Mouse (Mus musculus) kidney, embryonic 16.5 days (tissue): Measurements from ENCODE around the gene Wnk2. TPM values are rescaled to one million over a fixed set of nuclear protein-coding genes. Genes with fewer than 3 reads are reported as not detected.

ENCODE experiments used
- ATAC-seq: fragments of 200-750 bp; cut with Nextera tagmentation; 2 replicates; pipeline ENCODE4 v1.8.0; 2017; ENCODE audit warnings: moderate TSS enrichment; ENCODE audit not compliant: low FRiP score, low TSS enrichment
- H3K27ac ChIP-seq: fragments of 300-500 bp; sonication (generic); 2 replicates; pipeline ENCODE4 v1.5.1; 2014; ENCODE audit warnings: low read length
- H3K27me3 ChIP-seq: fragments of 300-500 bp; sonication (generic); 2 replicates; pipeline ENCODE4 v1.6.1; 2014; ENCODE audit warnings: low read length, control low read depth, mixed read lengths; ENCODE audit not compliant: insufficient read depth
- H3K36me3 ChIP-seq: fragments of 300-500 bp; sonication (generic); 2 replicates; pipeline ENCODE4 v1.6.1; 2014; ENCODE audit warnings: low read length, control low read depth, mixed read lengths; ENCODE audit not compliant: insufficient read depth
- H3K4me1 ChIP-seq: fragments of 300-500 bp; sonication (generic); 2 replicates; pipeline ENCODE4 v1.6.1; 2014; ENCODE audit warnings: low read length, control low read depth, mixed read lengths; ENCODE audit not compliant: insufficient read depth
- H3K4me2 ChIP-seq: fragments of 300-500 bp; sonication (generic); replicated peaks from 2 replicates; pipeline ENCODE4 v1.6.1; 2014; ENCODE audit warnings: low read depth, low read length
- H3K4me3 ChIP-seq: fragments of 300-500 bp; sonication (generic); 2 replicates; pipeline ENCODE4 v1.5.1; 2014; ENCODE audit warnings: mild to moderate bottlenecking, low read length
- H3K9ac ChIP-seq: fragments of 300-500 bp; sonication (generic); replicated peaks from 2 replicates; pipeline ENCODE4 v1.6.1; 2014; ENCODE audit warnings: low read length
- H3K9me3 ChIP-seq: fragments of 300-500 bp; sonication (generic); 2 replicates; pipeline ENCODE4 v1.6.1; 2016; ENCODE audit warnings: low read length, control low read depth
- WGBS: fragments of 180-500 bp; shearing (Covaris S2); extraction: QIAGEN DNeasy Blood & Tissue Kit; methylation state at CpG from one replicate; pipeline ENCODE4 v1.1.7; 2014; 5-methylcytosine and 5-hydroxymethylcytosine counted together
- polyA plus RNA-seq: library from polyadenylated mRNA; unstranded; fragments of >200 nt; fragmentation: Nextera tagmentation; extraction: Ambion mirVana; gene quantifications from 2 replicates; pipeline ENCODE4 v1.2.1, GENCODE M21; 2015

Gene Wnk2
- polyA plus RNA-seq, 1 experiment from 2014 or later = 1.0 TPM

- no peak overlapping the region for H3K4me2 ChIP-seq
- 57% methylated on average over 1 of the region's 1 CpGs for WGBS
- ATAC-seq = no peak
- H3K27me3 ChIP-seq = no peaks in the 10 kb centered on the region
- no peak overlapping the region for H3K4me3 ChIP-seq
- no peak overlapping the region for H3K9ac ChIP-seq
- no peaks in the 10 kb centered on the region for H3K4me1 ChIP-seq
- H3K9me3 ChIP-seq = no peaks in the 10 kb centered on the region
- H3K27ac ChIP-seq = no peak overlapping the region
- no peaks in the 10 kb centered on the region for H3K36me3 ChIP-seq
Observed at GRCm38 (mm10) chr13:49180691-49181090, 32.9 kb upstream of the Wnk2 start.

- Histone ChIP-seq H3K9ac (no peak overlapping the region), H3K4me1 (no peaks in the 10 kb centered on the region), H3K4me2 (no peak overlapping the region), H3K4me3 (no peak overlapping the region), H3K27ac (no peak overlapping the region), H3K27me3 (no peaks in the 10 kb centered on the region), H3K9me3 (no peaks in the 10 kb centered on the region), H3K36me3 (no peaks in the 10 kb centered on the region)
- WGBS = 84% methylated on average over 5 of the region's 5 CpGs
- no peak for ATAC-seq
Observed at GRCm38 (mm10) chr13:49180274-49180673, 32.5 kb upstream of the Wnk2 start.

GRCm38 (mm10) chr13:49178839-49179585 lies 31.2 kb upstream of the Wnk2 start:
- 0 out of 2 replicates have a peak, but pooled peaks have one; percentile 25 for ATAC-seq
- H3K4me3 ChIP-seq = no peak overlapping the region
- 69% methylated on average over 19 of the region's 19 CpGs for WGBS
- H3K9ac ChIP-seq = no peak overlapping the region
- no peak overlapping the region for H3K27ac ChIP-seq
- H3K36me3 ChIP-seq = no peaks in the 10 kb centered on the region
- H3K4me2 ChIP-seq = no peak overlapping the region
- no peaks in the 10 kb centered on the region for H3K9me3 ChIP-seq
- no peaks in the 10 kb centered on the region for H3K27me3 ChIP-seq
- H3K4me1 ChIP-seq = no peaks in the 10 kb centered on the region

GRCm38 (mm10) chr13:49175509-49175908 lies 27.7 kb upstream of the Wnk2 start:
- no peaks in the 10 kb centered on the region for H3K27me3 ChIP-seq
- ATAC-seq = no peak
- H3K9ac ChIP-seq = no peak overlapping the region
- H3K9me3 ChIP-seq = no peaks in the 10 kb centered on the region
- 84% methylated on average over 10 of the region's 10 CpGs for WGBS
- no peak overlapping the region for H3K27ac ChIP-seq
- no peak overlapping the region for H3K4me2 ChIP-seq
- no peak overlapping the region for H3K4me3 ChIP-seq
- H3K4me1 ChIP-seq = no peaks in the 10 kb centered on the region
- no peaks in the 10 kb centered on the region for H3K36me3 ChIP-seq

- 5% methylated on average over 12 of the region's 12 CpGs for WGBS
- H3K4me3 ChIP-seq = no peak overlapping the region
Observed at GRCm38 (mm10) chr13:49172971-49173596, 25.3 kb upstream of the Wnk2 start.

GRCm38 (mm10) chr13:49172335-49172734 lies 24.5 kb upstream of the Wnk2 start:
- H3K4me2 ChIP-seq = no peak overlapping the region

More at GRCm38 (mm10) chr13:49172971-49173596, 25.3 kb upstream of the Wnk2 start:
- H3K36me3 ChIP-seq = no peaks in the 10 kb centered on the region
- H3K9me3 ChIP-seq = no peaks in the 10 kb centered on the region
- ATAC-seq = peak; percentile 86
- H3K4me1 ChIP-seq = no peaks in the 10 kb centered on the region
- no peak overlapping the region for H3K27ac ChIP-seq
- H3K27me3 ChIP-seq = no peaks in the 10 kb centered on the region
- no peak overlapping the region for H3K9ac ChIP-seq
- H3K4me2 ChIP-seq = no peak overlapping the region

GRCm38 (mm10) chr13:49171729-49172128 lies 23.9 kb upstream of the Wnk2 start:
- Histone ChIP-seq H3K36me3 (no peaks in the 10 kb centered on the region), H3K27ac (no peak overlapping the region), H3K9me3 (no peaks in the 10 kb centered on the region), H3K9ac (no peak overlapping the region), H3K4me3 (no peak overlapping the region), H3K27me3 (no peaks in the 10 kb centered on the region), H3K4me1 (no peaks in the 10 kb centered on the region), H3K4me2 (no peak overlapping the region)
- ATAC-seq = no peak
- WGBS = 65% methylated on average over 1 of the region's 1 CpGs

More at GRCm38 (mm10) chr13:49172335-49172734, 24.5 kb upstream of the Wnk2 start:
- no peak overlapping the region for H3K9ac ChIP-seq
- 87% methylated on average over 7 of the region's 7 CpGs for WGBS
- no peak overlapping the region for H3K27ac ChIP-seq
- ATAC-seq = no peak
- no peaks in the 10 kb centered on the region for H3K9me3 ChIP-seq
- no peaks in the 10 kb centered on the region for H3K27me3 ChIP-seq
- no peak overlapping the region for H3K4me3 ChIP-seq
- H3K4me1 ChIP-seq = no peaks in the 10 kb centered on the region
- no peaks in the 10 kb centered on the region for H3K36me3 ChIP-seq

GRCm38 (mm10) chr13:49170623-49171022 lies 22.8 kb upstream of the Wnk2 start:
- Histone ChIP-seq H3K4me3 (no peak overlapping the region), H3K4me2 (no peak overlapping the region), H3K9ac (no peak overlapping the region), H3K27ac (no peak overlapping the region), H3K36me3 (no peaks in the 10 kb centered on the region), H3K27me3 (no peaks in the 10 kb centered on the region), H3K4me1 (no peaks in the 10 kb centered on the region), H3K9me3 (no peaks in the 10 kb centered on the region)
- ATAC-seq = no peak
- 81% methylated on average over 11 of the region's 11 CpGs for WGBS

- Histone ChIP-seq H3K36me3 (no peaks in the 10 kb centered on the region), H3K9me3 (no peaks in the 10 kb centered on the region), H3K4me2 (no peak overlapping the region), H3K9ac (no peak overlapping the region), H3K4me1 (no peaks in the 10 kb centered on the region), H3K27ac (no peak overlapping the region), H3K4me3 (no peak overlapping the region), H3K27me3 (no peaks in the 10 kb centered on the region)
- peak; percentile 79 for ATAC-seq
- 15% methylated on average over 17 of the region's 17 CpGs for WGBS
Observed at GRCm38 (mm10) chr13:49169448-49170207, 21.8 kb upstream of the Wnk2 start.
